Mouse (Mus musculus) heart, embryonic 11.5 days (tissue): ENCODE measurements around the gene Kmt5c. TPM values are rescaled to one million over a fixed set of nuclear protein-coding genes. Genes with fewer than 3 reads are reported as not detected.

ENCODE experiments used
- ATAC-seq: fragments of 200-750 bp; cut with Nextera tagmentation; replicated peaks from 2 replicates; pipeline ENCODE4 v1.8.0; 2017; ENCODE audit warnings: moderate library complexity; ENCODE audit not compliant: insufficient number of reproducible peaks, low FRiP score, low TSS enrichment
- H3K27ac ChIP-seq: fragments of 300-500 bp; sonication (generic); 2 replicates; pipeline ENCODE4 v1.5.1; 2014; ENCODE audit warnings: mild to moderate bottlenecking, low read depth, low read length
- H3K27me3 ChIP-seq: fragments of 300-500 bp; sonication (generic); 2 replicates; pipeline ENCODE4 v1.6.1; 2014; ENCODE audit warnings: mild to moderate bottlenecking, low read length, mixed read lengths; ENCODE audit not compliant: control insufficient read depth, insufficient read depth
- H3K36me3 ChIP-seq: fragments of 300-500 bp; sonication (generic); 2 replicates; pipeline ENCODE4 v1.6.1; 2014; ENCODE audit warnings: mild to moderate bottlenecking, low read length, moderate library complexity, mixed read lengths; ENCODE audit not compliant: control insufficient read depth, insufficient read depth
- H3K4me1 ChIP-seq: fragments of 300-500 bp; sonication (generic); 2 replicates; pipeline ENCODE4 v1.6.1; 2014; ENCODE audit warnings: low read length; ENCODE audit not compliant: control insufficient read depth, insufficient read depth
- H3K4me2 ChIP-seq: fragments of 300-500 bp; sonication (generic); 2 replicates; pipeline ENCODE4 v1.6.1; 2014; ENCODE audit warnings: mild to moderate bottlenecking, moderate library complexity
- H3K4me3 ChIP-seq: fragments of 300-500 bp; sonication (generic); 2 replicates; pipeline ENCODE4 v1.5.1; 2014; ENCODE audit warnings: low read depth, low read length
- H3K9ac ChIP-seq: fragments of 300-500 bp; sonication (generic); 2 replicates; pipeline ENCODE4 v1.6.1; 2014; ENCODE audit warnings: mild to moderate bottlenecking, low read depth, low read length, moderate library complexity
- H3K9me3 ChIP-seq: fragments of 300-500 bp; sonication (generic); replicated peaks from 2 replicates; pipeline ENCODE4 v1.6.1; 2016; ENCODE audit warnings: low read length; ENCODE audit not compliant: control insufficient read depth
- WGBS: fragments of 180-500 bp; shearing (Covaris S2); extraction: QIAGEN DNeasy Blood & Tissue Kit; methylation state at CpG from one replicate; pipeline ENCODE4 v1.1.7; 2014; ENCODE audit not compliant: insufficient replicate concordance; 5-methylcytosine and 5-hydroxymethylcytosine counted together
- polyA plus RNA-seq: library from polyadenylated mRNA; unstranded; fragments of >200 nt; fragmentation: Nextera tagmentation; extraction: Ambion mirVana; gene quantifications from 2 replicates; pipeline ENCODE4 v1.2.1, GENCODE M21; 2014

The Kmt5c gene
- polyA plus RNA-seq, 1 experiment from 2014 or later: 58.6 TPM

DNA sequence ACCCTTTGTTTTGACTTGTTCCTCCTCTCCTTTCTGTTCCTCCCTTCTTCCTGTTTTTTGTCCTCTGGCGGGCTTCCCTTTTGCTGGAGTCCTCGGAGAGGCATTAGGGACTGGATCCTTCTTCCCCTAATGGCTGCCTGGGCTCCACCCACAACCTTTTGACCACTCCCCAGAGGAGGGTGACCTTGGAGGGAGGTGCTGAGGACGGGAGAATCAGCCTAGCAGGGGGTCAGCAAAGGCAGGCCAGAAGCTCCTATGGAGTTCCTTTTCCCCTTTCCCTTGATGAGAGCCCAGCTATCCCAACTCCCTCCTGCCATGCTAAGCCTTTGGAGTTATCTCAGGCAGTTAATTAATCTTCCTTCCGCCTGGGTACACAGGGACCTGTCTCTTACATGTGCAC is 1.2 kb downstream of the Kmt5c start:
- WGBS: 4% methylated on average over 4 of the region's 4 CpGs

DNA sequence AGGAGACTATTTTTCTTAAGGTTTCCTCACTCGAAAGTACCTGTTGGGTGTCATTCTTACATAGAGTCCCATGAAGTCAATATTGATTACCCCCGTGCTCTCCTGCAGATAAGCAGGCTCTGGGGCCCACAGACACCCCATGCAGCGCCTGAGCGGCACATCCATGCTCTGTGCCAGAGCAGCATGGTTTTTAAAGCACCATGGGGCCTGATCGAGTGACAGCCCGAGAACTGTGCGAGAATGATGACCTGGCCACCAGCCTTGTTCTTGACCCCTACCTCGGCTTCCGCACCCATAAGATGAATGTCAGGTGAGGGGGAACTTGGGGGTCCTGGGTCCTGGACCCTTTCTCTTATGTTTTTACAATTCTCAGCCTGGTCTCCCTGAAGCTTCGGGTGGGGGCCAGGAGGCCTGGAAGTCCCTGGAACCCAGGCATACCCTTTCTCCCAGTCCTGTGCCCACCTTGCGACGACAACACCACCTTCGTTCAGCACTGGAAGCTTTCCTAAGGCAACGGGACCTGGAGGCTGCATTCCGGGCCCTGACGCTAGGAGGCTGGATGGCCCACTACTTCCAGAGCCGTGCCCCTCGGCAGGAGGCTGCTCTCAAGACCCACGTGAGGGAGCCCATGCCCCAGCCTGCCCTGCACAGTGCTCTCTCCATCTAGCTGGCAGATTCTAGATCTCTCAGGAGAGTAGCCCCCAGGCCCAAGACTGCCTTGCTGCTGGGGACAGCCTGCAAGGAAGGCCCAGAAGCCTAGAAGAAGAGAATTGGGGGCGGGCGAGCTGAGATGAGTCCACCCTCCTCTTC is 2.0 kb downstream of the Kmt5c start:
- H3K4me2 ChIP-seq: peak overlapping the region; percentile 78
- ATAC-seq: no peak
- H3K27ac ChIP-seq: peak overlapping the region; percentile 93; the same call in 1 of the 2 replicates
- H3K4me3 ChIP-seq: peak overlapping the region; percentile 86
- WGBS: 79% methylated on average over 21 of the region's 21 CpGs
- H3K36me3 ChIP-seq: peaks cover 13% of the 10 kb centered on the region
- no peaks in the 10 kb centered on the region for H3K9me3 ChIP-seq
- H3K27me3 ChIP-seq: no peaks in the 10 kb centered on the region
- peak overlapping the region; percentile 91 for H3K9ac ChIP-seq
- H3K4me1 ChIP-seq: peaks cover 20% of the 10 kb centered on the region

More for the DNA sequence above, 1.2 kb downstream of the Kmt5c start:
- Histone ChIP-seq H3K4me3 (peak overlapping the region; percentile 86), H3K36me3 (peaks cover 9% of the 10 kb centered on the region), H3K4me1 (peaks cover 20% of the 10 kb centered on the region), H3K4me2 (peak overlapping the region; percentile 78), H3K27ac (peak overlapping the region; percentile 93), H3K9ac (peak overlapping the region; percentile 91), H3K27me3 (no peaks in the 10 kb centered on the region), H3K9me3 (no peaks in the 10 kb centered on the region)
- ATAC-seq: no peak

DNA sequence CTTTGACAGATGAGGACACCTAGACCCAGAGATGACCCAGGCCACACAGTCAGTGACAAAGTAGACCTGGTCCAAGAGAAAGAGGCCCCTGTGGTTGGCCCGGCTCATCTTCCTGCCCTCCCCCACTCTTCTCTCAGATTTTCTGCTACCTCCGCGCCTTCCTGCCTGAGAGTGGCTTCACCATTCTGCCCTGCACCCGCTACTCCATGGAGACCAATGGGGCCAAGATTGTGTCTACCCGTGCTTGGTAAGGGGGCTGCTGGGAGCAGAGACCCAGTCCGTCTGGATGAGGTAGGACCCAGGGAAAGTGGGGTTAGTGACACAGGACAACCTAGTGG is 2.5 kb downstream of the Kmt5c start:
- Histone ChIP-seq H3K9ac (peak overlapping the region; percentile 34; the same call in 1 of the 2 replicates), H3K27me3 (no peaks in the 10 kb centered on the region), H3K4me1 (peaks cover 20% of the 10 kb centered on the region), H3K9me3 (no peaks in the 10 kb centered on the region), H3K4me2 (peak overlapping the region; percentile 78; the same call in 1 of the 2 replicates), H3K27ac (no peak overlapping the region), H3K4me3 (no peak overlapping the region; the same call in 1 of the 2 replicates), H3K36me3 (peaks cover 13% of the 10 kb centered on the region)
- no peak for ATAC-seq
- 84% methylated on average over 6 of the region's 6 CpGs for WGBS

DNA sequence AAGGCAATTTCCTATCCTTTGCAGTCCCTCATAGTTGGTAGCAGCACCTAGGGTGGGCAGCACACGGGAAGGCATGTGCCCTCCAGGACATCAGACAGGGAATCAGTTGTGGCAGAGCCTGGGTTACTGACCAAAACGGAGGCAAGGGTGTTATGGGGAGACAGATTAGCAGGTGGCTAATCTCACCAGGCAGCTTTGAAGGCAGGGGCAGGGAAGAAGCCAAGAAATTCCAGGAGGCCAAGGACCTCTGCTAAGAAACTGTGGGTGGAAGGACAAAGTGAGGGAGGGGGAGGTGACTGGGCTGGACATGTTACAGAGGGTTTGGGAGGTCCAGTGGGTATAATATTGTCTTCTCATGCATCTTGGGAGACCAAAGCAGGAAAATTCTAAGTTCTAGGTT is 3.4 kb downstream of the Kmt5c start:
- Histone ChIP-seq H3K9me3 (no peaks in the 10 kb centered on the region), H3K4me3 (no peak overlapping the region), H3K9ac (0 out of 2 replicates have a peak overlapping the region, but pooled peaks have one; percentile 3), H3K4me1 (peaks cover 20% of the 10 kb centered on the region), H3K27me3 (no peaks in the 10 kb centered on the region), H3K27ac (no peak overlapping the region), H3K36me3 (peaks cover 13% of the 10 kb centered on the region), H3K4me2 (0 out of 2 replicates have a peak overlapping the region, but pooled peaks have one; percentile 22)
- no peak for ATAC-seq
- 49% methylated on average over 2 of the region's 2 CpGs for WGBS

DNA sequence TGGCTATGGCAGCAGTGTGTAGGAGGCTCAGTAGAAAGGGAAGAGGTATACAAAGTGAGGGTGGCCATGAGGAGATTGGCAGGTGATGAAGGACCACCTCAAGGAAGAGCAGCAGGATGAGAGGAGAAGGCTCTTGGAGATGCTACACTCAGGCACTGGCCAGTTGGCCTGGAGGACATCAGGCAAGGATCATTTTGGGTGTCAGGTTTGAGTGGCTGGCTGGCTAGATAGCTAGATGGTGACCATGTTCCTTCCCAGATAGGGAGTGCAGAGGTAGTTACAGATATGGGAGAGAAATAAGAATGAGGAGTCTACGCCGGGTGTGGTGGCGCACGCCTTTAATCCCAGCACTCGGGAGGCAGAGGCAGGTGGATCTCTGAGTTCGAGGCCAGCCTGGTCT is 5.0 kb downstream of the Kmt5c start:
- H3K27ac ChIP-seq: no peak overlapping the region
- peaks cover 13% of the 10 kb centered on the region for H3K36me3 ChIP-seq
- H3K9me3 ChIP-seq: no peaks in the 10 kb centered on the region
- no peak overlapping the region for H3K4me3 ChIP-seq
- ATAC-seq: no peak
- WGBS: 85% methylated on average over 5 of the region's 6 CpGs
- no peaks in the 10 kb centered on the region for H3K27me3 ChIP-seq
- H3K9ac ChIP-seq: no peak overlapping the region
- no peak overlapping the region for H3K4me2 ChIP-seq
- peaks cover 20% of the 10 kb centered on the region for H3K4me1 ChIP-seq

DNA sequence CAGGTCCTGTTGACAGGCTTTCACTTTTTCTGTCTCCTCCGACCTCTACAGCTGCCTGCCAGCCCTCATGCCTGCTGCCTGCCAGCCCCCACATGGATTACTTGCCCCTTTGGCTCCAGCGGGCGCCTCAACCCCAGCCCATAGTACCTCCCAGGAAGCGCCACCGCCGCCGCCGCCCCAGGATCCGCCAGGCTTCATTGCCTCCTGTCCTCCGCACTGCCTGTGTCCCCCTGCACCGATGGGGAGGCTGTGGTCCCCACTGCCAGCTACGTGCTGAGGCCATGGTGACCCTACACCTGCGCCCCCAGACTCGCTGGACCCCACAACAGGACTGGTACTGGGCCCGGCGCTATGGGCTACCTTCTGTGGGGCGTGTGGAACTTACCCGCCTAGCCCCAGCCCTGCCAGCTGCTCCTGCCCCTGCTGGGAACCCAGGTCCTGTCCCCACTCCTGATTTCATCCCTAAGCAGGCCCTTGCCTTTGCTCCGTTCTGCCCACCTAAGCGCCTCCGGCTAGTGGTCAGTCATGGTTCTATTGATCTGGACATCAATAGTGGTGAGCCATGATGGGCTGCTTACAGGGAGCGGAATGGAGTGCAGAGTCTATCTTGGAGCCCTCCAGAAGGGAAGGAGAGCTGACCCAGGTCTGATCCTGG is 6.5 kb downstream of the Kmt5c start:
- 78% methylated on average over 20 of the region's 22 CpGs for WGBS
- H3K27ac ChIP-seq: 0 out of 2 replicates have a peak overlapping the region, but pooled peaks have one; percentile 71
- H3K36me3 ChIP-seq: peaks cover 13% of the 10 kb centered on the region
- H3K4me1 ChIP-seq: peaks cover 18% of the 10 kb centered on the region
- no peak overlapping the region for H3K4me3 ChIP-seq
- no peaks in the 10 kb centered on the region for H3K9me3 ChIP-seq
- H3K4me2 ChIP-seq: 0 out of 2 replicates have a peak overlapping the region, but pooled peaks have one; percentile 20
- no peak for ATAC-seq
- no peak overlapping the region for H3K9ac ChIP-seq
- H3K27me3 ChIP-seq: no peaks in the 10 kb centered on the region

DNA sequence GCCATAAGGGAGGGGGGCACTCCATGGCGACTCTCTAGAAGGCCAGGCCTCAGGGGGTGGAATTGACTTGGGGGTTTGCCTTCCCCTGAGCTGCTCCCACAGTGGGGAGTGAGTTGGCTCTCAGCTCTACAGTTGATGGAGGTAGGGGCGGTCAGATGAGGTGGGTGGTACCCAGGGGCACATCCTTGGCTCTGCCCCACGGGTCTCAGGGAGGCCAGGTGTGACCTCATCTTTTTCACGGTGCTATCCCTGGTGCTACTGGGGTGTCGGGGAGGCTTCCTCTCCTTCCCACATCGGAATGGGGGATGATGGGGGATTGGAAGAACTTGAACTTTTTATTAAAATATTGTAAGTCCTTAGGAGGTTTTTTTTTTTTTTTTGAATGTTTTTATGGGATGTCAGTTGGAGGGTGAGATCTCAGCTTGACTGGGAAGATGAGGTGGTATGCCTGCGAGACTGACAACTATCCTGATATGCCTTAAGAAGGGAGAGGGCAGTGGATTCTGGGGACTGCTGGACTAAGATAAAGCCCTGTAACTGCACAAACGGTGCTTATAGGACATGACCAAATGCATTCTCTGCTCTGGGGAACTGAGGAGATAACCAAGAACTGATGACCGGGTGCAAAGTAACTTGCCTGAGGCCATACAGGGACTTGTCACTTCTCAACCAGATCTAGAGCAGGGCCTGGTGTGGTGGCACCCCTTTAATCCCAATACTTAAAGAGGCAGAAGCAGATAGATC is 7.4 kb downstream of the Kmt5c start:
- H3K9me3 ChIP-seq: no peaks in the 10 kb centered on the region
- peak overlapping the region; percentile 80 for H3K27ac ChIP-seq
- no peak overlapping the region for H3K9ac ChIP-seq
- ATAC-seq: 0 out of 2 replicates have a peak, but pooled peaks have one; percentile 13
- WGBS: 49% methylated on average over 9 of the region's 9 CpGs
- H3K36me3 ChIP-seq: peaks cover 13% of the 10 kb centered on the region
- H3K27me3 ChIP-seq: no peaks in the 10 kb centered on the region
- no peak overlapping the region for H3K4me3 ChIP-seq
- peaks cover 18% of the 10 kb centered on the region for H3K4me1 ChIP-seq
- H3K4me2 ChIP-seq: 0 out of 2 replicates have a peak overlapping the region, but pooled peaks have one; percentile 20

DNA sequence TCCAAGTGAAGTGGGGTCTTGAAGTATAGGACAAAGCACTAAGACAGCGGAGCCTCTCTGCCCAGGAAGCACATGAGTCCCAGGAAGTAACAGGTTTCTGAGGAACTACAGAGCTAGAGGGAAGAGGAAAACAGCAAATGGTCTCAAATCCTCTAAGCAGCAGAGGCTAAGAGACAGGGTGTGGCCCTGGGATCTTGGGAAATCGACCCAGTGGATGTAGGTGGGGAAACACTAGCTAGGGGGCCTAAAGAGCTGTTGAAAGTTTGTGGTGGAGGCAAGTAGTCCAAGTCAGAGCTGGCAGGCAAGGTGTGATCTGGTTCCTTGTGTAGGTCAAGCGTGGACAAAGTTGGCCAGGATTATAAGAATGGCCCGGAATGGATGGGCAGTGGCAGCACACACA is 8.4 kb downstream of the Kmt5c start:
- Histone ChIP-seq H3K27ac (peak overlapping the region; percentile 80), H3K4me3 (no peak overlapping the region), H3K36me3 (peaks cover 9% of the 10 kb centered on the region), H3K27me3 (no peaks in the 10 kb centered on the region), H3K4me1 (peaks cover 13% of the 10 kb centered on the region), H3K9ac (no peak overlapping the region), H3K4me2 (no peak overlapping the region), H3K9me3 (no peaks in the 10 kb centered on the region)
- 70% methylated on average over 4 of the region's 4 CpGs for WGBS
- no peak for ATAC-seq
